Mouse (Mus musculus): ENCODE measurements at regions not wholly inside any gene's neighbourhood (a gene's known extent, or its start where the extent isn't known, plus 50 kb on each side); places are given as distances from the start of the nearest gene placed in this dataset.

DNA sequence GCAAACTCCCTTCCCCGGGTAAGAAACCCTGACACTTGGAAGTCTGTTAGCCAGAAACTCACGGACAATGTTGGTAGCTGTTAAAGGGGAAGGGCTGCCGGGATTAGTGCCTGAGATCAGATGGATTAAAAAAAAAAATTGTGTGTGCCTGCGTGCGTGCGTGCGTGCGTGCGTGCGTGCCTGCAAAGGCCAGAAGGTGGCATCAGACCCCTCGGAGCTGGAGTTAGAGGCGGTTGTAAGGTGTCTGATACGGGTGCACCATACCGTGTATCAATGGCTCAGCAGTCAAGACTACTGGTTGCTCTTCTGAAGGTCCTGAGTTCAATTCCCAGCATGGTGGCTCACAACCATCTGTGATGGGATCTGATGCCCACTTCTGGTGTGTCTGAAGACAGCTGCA, 59.0 kb upstream of the Ccdc167 start:
- no peak for DNase-seq

- peak; percentile 34 for DNase-seq
These were observed 56.5 kb upstream of the Ccdc167 start for GRCm38 (mm10) chr17:29773339-29773738.

- DNase-seq: no peak
These were observed 54.1 kb upstream of the Ccdc167 start for GRCm38 (mm10) chr17:29770914-29771313.

DNA sequence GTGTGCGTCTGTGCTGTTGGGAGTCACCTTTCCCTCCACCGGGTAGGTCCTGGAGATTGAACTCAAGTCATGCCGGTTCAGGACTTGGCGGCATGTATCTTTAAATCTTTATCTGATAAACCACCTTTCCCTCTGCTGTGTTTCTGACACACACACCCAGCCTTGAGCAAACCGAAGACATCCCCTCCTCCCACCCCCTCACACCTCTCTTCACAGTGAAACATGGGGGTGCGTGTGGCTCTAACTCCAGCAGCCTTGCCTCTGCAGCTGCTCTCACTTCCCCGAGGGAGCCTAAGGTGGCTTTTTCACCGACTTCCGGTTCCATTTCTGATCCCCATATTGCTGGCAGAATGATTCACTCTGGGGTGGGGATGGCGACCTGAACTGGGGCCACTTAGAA, 52.8 kb upstream of the Ccdc167 start:
- DNase-seq: no peak

- no peak for DNase-seq
These were observed 52.3 kb upstream of the Ccdc167 start for GRCm38 (mm10) chr17:29769143-29769542.

GRCm38 (mm10) chr17:29768642-29769041, 51.8 kb upstream of the Ccdc167 start:
- no peak for DNase-seq
